Mouse (Mus musculus) mouse embryonic stem cell (cell line): Measurements from ENCODE around the gene Tpst1.

ENCODE experiments used
- in situ Hi-C, 2 experiments: fragments of 300-500 bp; cut with MboI; formaldehyde crosslinking; loops; 1 replicate in 1 of 2; 3 replicates in 1 of 2; pipeline ENCODE4 v1.14.3; 2019 to 2020; ENCODE audit warnings: low sequenced_read_pairs in 2 of 2, low pct_unique_long_range_greater_than_20kb in 1 of 2, mixed read lengths in 1 of 2; ENCODE audit not compliant: unreplicated experiment in 1 of 2

Tpst1 gene

GRCm38 (mm10) chr5:130169109-130169508, 96.0 kb downstream of the Tpst1 start:
- in situ Hi-C loops: no loop called here

GRCm38 (mm10) chr5:130170666-130171422, 97.7 kb downstream of the Tpst1 start:
- in situ Hi-C loops: no loop called here

- in situ Hi-C loops: no loop called here
Observed at GRCm38 (mm10) chr5:130171423-130171954, 98.4 kb downstream of the Tpst1 start, which contains the start of gene Rabgef1. Rabgef1 (plus strand) TSS chr5:130171798.

- in situ Hi-C loops: no loop called here
Observed at GRCm38 (mm10) chr5:130171956-130172601, 99.0 kb downstream of the Tpst1 start.

- in situ Hi-C loops: no loop called here
Observed at GRCm38 (mm10) chr5:130173012-130173411, 99.9 kb downstream of the Tpst1 start.

- in situ Hi-C loops: no loop called here
Observed at GRCm38 (mm10) chr5:130177871-130178270, 104.7 kb downstream of the Tpst1 start.

- in situ Hi-C loops: no loop called here
Observed at GRCm38 (mm10) chr5:130180362-130180761, 107.2 kb downstream of the Tpst1 start.

- in situ Hi-C loops: no loop called here
Observed at GRCm38 (mm10) chr5:130181740-130182540, 108.8 kb downstream of the Tpst1 start.

GRCm38 (mm10) chr5:130182541-130182821, 109.4 kb downstream of the Tpst1 start:
- in situ Hi-C loops: no loop called here

GRCm38 (mm10) chr5:130184193-130184856, 111.2 kb downstream of the Tpst1 start:
- in situ Hi-C loops: no loop called here

GRCm38 (mm10) chr5:130185312-130185711, 112.2 kb downstream of the Tpst1 start:
- in situ Hi-C loops: no loop called here
